Mouse (Mus musculus): ENCODE measurements around the gene Tns4.

Tns4 gene

GRCm38 (mm10) chr11:99089077-99089601, at the start of gene Tns4:
Tns4 (minus strand) TSS chr11:99089306.
- no peak for DNase-seq

- peak in 1 of 2 experiments; percentile 1 for DNase-seq
Observed at GRCm38 (mm10) chr11:99137385-99137784, 48.3 kb upstream of the Tns4 start.

GRCm38 (mm10) chr11:99136961-99137360, 47.9 kb upstream of the Tns4 start:
- DNase-seq, result peak in 1 of 2 experiments; percentile 9

GRCm38 (mm10) chr11:99136361-99136760, 47.3 kb upstream of the Tns4 start:
- peak in 1 of 2 experiments; percentile 64 for DNase-seq

- no peak for DNase-seq
Observed at GRCm38 (mm10) chr11:99135047-99135440, 45.9 kb upstream of the Tns4 start.

- no peak for DNase-seq
Observed at GRCm38 (mm10) chr11:99134266-99135046, 45.4 kb upstream of the Tns4 start.

- no peak for DNase-seq
Observed at GRCm38 (mm10) chr11:99133285-99133897, 44.3 kb upstream of the Tns4 start.

- DNase-seq, result peak in 1 of 2 experiments; percentile 44
Observed at GRCm38 (mm10) chr11:99132091-99132730, 43.1 kb upstream of the Tns4 start.

GRCm38 (mm10) chr11:99131463-99131840, 42.3 kb upstream of the Tns4 start:
- no peak for DNase-seq

- no peak for DNase-seq
Observed at GRCm38 (mm10) chr11:99130736-99131462, 41.8 kb upstream of the Tns4 start.

- no peak for DNase-seq
Observed at GRCm38 (mm10) chr11:99129287-99129686, 40.2 kb upstream of the Tns4 start.

- DNase-seq, result no peak
Observed at GRCm38 (mm10) chr11:99127785-99128682, 38.9 kb upstream of the Tns4 start.

- no peak for DNase-seq
Observed at GRCm38 (mm10) chr11:99126482-99127253, 37.6 kb upstream of the Tns4 start.

GRCm38 (mm10) chr11:99124635-99125029, 35.5 kb upstream of the Tns4 start:
- DNase-seq, result no peak

GRCm38 (mm10) chr11:99123977-99124634, 35.0 kb upstream of the Tns4 start:
- peak in 1 of 2 experiments; percentile 61 for DNase-seq

- DNase-seq, result no peak
Observed at GRCm38 (mm10) chr11:99122703-99123102, 33.6 kb upstream of the Tns4 start.

- no peak for DNase-seq
Observed at GRCm38 (mm10) chr11:99121218-99121631, 32.1 kb upstream of the Tns4 start.

- DNase-seq, result no peak
Observed at GRCm38 (mm10) chr11:99120524-99121217, 31.6 kb upstream of the Tns4 start.

- no peak for DNase-seq
Observed at GRCm38 (mm10) chr11:99118963-99119362, 29.9 kb upstream of the Tns4 start.

- DNase-seq, result no peak
Observed at GRCm38 (mm10) chr11:99118420-99118819, 29.3 kb upstream of the Tns4 start.
